Mouse (Mus musculus) embryonic facial prominence, embryonic 14.5 days (tissue): ENCODE measurements around the gene Tfe3. TPM values are rescaled to one million over a fixed set of nuclear protein-coding genes. Genes with fewer than 3 reads are reported as not detected.

Experiments used
- ATAC-seq: fragments of 200-750 bp; cut with Nextera tagmentation; 2 replicates; pipeline ENCODE4 v1.8.0; 2017; ENCODE audit warnings: low read depth, moderate number of reproducible peaks, moderate TSS enrichment
- DNase-seq: peaks from one replicate; pipeline ENCODE4 v3.0.0-alpha.2; 2015; ENCODE audit warnings: low spot score
- H3K27ac ChIP-seq: fragments of 300-500 bp; sonication (generic); replicated peaks from 2 replicates; pipeline ENCODE4 v1.5.1; 2014; ENCODE audit warnings: low read depth, mild to moderate bottlenecking, low read length, moderate library complexity
- H3K27me3 ChIP-seq: fragments of 300-500 bp; sonication (generic); replicated peaks from 2 replicates; pipeline ENCODE4 v1.6.1; 2014; ENCODE audit warnings: low read length; ENCODE audit not compliant: control insufficient read depth, insufficient read depth
- H3K36me3 ChIP-seq: fragments of 300-500 bp; sonication (generic); 2 replicates; pipeline ENCODE4 v1.6.1; 2014; ENCODE audit warnings: low read length, mixed read lengths; ENCODE audit not compliant: control insufficient read depth, insufficient read depth
- H3K4me1 ChIP-seq: fragments of 300-500 bp; sonication (generic); 2 replicates; pipeline ENCODE4 v1.6.1; 2014; ENCODE audit warnings: antibody characterized with exemption, low read length; ENCODE audit not compliant: control insufficient read depth, insufficient read depth
- H3K4me2 ChIP-seq: fragments of 300-500 bp; sonication (generic); 2 replicates; pipeline ENCODE4 v1.6.1; 2014; ENCODE audit warnings: low read depth, mild to moderate bottlenecking, low read length, moderate library complexity, mixed read lengths
- H3K4me3 ChIP-seq: fragments of 300-500 bp; sonication (generic); 2 replicates; pipeline ENCODE4 v1.5.1; 2014; ENCODE audit warnings: low read depth, mild to moderate bottlenecking, low read length
- H3K9ac ChIP-seq: fragments of 300-500 bp; sonication (generic); 2 replicates; pipeline ENCODE4 v1.6.1; 2014; ENCODE audit warnings: low read depth, mild to moderate bottlenecking, low read length, moderate library complexity, mixed read lengths
- H3K9me3 ChIP-seq: fragments of 300-500 bp; sonication (generic); 2 replicates; pipeline ENCODE4 v1.6.1; 2016; ENCODE audit warnings: low read length; ENCODE audit not compliant: control insufficient read depth
- WGBS: fragments of 180-500 bp; shearing (Covaris S2); extraction: QIAGEN DNeasy Blood & Tissue Kit; methylation state at CpG from one replicate; pipeline ENCODE4 v1.1.7; 2014; 5-methylcytosine and 5-hydroxymethylcytosine counted together
- polyA plus RNA-seq: library from polyadenylated mRNA; unstranded; fragments of >200 nt; fragmentation: Nextera tagmentation; extraction: Ambion mirVana; gene quantifications from 2 replicates; pipeline ENCODE4 v1.2.1, GENCODE M21; 2014

Tfe3 gene
- polyA plus RNA-seq, 1 experiment from 2014 or later: 19.5 TPM

DNA sequence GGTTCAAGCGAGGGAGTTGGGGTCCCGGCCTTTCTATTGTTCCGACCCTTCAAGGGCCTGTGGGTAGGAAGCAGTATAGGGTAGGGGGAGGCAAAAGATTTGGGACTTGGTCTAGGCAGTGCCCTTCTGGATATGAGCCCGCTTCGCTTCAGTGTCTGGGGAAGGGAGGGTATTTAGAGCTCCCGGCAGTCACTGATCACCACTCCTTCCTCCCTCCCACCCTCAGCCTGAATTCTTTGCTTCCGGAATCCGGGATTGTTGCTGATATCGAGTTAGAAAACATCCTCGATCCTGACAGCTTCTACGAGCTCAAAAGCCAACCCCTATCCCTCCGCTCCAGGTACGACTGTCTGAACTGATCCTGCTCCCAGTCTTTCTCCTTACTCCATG is 2.9 kb downstream of the Tfe3 start:
- Histone ChIP-seq H3K9ac (0 out of 2 replicates have a peak overlapping the region, but pooled peaks have one; percentile 27), H3K4me3 (peak overlapping the region; percentile 15), H3K27ac (no peak overlapping the region), H3K4me1 (peaks cover 8% of the 10 kb centered on the region; the same call in 1 of the 2 replicates), H3K36me3 (peaks cover 20% of the 10 kb centered on the region), H3K4me2 (peak overlapping the region; percentile 67), H3K9me3 (no peaks in the 10 kb centered on the region), H3K27me3 (no peaks in the 10 kb centered on the region)
- no peak for DNase-seq
- ATAC-seq: no peak
- WGBS: 28% methylated on average over 13 of the region's 13 CpGs

DNA sequence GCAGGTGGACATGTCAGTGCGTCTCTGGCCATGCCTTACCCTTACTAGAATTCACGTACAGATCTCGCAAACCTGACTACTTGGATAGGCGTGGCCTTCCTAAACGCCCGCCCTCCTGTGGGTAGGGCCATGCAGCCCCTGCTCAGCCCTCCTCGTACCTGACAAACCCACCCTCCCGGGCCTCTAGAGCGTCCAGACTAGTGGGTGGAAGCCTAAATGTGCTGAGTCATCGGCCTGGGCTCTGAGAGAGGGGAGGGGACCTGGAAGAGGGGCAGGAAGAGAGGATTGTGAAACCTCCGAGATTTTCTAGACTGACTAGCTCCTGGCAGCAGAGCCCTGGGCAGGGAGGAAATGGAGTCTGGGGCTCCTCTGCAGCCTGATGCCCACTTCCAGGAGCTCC is 3.4 kb downstream of the Tfe3 start:
- H3K9ac ChIP-seq: peak overlapping the region; percentile 27; the same call in 1 of the 2 replicates
- peak; percentile 43 for ATAC-seq
- H3K4me2 ChIP-seq: peak overlapping the region; percentile 67
- H3K36me3 ChIP-seq: peaks cover 24% of the 10 kb centered on the region
- DNase-seq: peak; percentile 81
- peaks cover 8% of the 10 kb centered on the region; the same call in 1 of the 2 replicates for H3K4me1 ChIP-seq
- H3K27ac ChIP-seq: no peak overlapping the region
- H3K9me3 ChIP-seq: no peaks in the 10 kb centered on the region
- H3K27me3 ChIP-seq: no peaks in the 10 kb centered on the region
- 31% methylated on average over 11 of the region's 11 CpGs for WGBS
- peak overlapping the region; percentile 15 for H3K4me3 ChIP-seq

DNA sequence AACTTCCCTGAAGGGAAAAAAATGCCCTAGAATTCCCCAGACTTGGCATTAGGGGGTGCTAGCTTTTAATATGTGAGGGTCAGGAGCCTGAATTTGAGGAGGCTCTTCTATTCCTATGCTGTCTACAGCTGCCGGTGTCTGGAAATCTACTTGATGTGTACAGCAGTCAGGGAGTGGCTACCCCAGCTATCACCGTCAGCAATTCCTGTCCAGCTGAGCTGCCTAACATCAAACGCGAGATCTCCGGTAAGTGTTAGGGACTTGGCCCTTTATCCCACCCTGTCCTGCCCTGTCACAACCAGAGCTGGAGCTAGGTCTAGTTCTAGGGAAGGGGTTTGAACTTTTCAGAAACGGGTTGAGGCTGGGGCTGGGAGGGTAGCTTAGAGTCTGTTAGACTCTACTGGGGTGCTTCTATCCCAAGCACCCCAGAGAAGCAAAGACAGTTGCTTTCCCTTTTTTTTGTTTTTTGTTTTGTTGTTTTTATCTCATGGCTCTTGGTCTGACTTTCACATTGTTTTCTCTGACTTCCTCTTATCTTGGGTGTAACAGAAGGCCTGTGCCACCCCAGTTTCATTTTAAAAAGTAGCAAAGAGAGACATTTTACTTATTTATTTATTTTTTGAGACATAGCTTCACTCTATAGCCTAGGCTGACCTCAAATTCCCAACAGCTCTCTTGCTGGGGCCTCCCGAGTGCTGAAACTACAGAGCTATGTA is 7.1 kb downstream of the Tfe3 start:
- no peak overlapping the region for H3K9ac ChIP-seq
- no peak overlapping the region for H3K27ac ChIP-seq
- no peak overlapping the region for H3K4me2 ChIP-seq
- H3K36me3 ChIP-seq: peaks cover 39% of the 10 kb centered on the region
- 92% methylated on average over 7 of the region's 7 CpGs for WGBS
- H3K9me3 ChIP-seq: no peaks in the 10 kb centered on the region
- H3K4me1 ChIP-seq: peaks cover 3% of the 10 kb centered on the region; the same call in 1 of the 2 replicates
- H3K27me3 ChIP-seq: no peaks in the 10 kb centered on the region
- no peak overlapping the region for H3K4me3 ChIP-seq
- ATAC-seq: no peak
- DNase-seq: no peak

DNA sequence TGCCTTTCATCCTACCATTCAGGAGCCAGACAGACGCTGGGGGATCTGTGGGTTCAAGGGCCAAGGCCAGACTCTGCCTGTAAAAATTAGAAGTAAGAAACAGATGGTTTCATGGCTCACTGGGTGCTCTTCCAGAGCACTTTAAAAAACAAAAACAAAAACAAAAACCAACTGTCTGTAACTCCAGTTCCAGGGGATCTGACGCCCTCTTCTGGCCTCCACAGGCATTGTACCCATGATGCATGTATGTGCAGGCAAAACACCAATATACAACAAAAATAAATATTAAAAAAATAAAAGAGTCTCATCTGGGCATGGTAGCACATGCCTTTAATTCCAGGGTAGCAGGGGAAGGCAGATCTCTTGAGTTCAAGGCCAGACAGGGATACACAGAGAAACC is 10.4 kb downstream of the Tfe3 start:
- Histone ChIP-seq H3K36me3 (peaks cover 25% of the 10 kb centered on the region), H3K27ac (no peak overlapping the region), H3K27me3 (no peaks in the 10 kb centered on the region), H3K9me3 (no peaks in the 10 kb centered on the region), H3K9ac (no peak overlapping the region), H3K4me2 (no peak overlapping the region), H3K4me1 (no peaks in the 10 kb centered on the region), H3K4me3 (no peak overlapping the region)
- WGBS: 55% methylated on average over 2 of the region's 2 CpGs
- DNase-seq (no peak), ATAC-seq (no peak)

DNA sequence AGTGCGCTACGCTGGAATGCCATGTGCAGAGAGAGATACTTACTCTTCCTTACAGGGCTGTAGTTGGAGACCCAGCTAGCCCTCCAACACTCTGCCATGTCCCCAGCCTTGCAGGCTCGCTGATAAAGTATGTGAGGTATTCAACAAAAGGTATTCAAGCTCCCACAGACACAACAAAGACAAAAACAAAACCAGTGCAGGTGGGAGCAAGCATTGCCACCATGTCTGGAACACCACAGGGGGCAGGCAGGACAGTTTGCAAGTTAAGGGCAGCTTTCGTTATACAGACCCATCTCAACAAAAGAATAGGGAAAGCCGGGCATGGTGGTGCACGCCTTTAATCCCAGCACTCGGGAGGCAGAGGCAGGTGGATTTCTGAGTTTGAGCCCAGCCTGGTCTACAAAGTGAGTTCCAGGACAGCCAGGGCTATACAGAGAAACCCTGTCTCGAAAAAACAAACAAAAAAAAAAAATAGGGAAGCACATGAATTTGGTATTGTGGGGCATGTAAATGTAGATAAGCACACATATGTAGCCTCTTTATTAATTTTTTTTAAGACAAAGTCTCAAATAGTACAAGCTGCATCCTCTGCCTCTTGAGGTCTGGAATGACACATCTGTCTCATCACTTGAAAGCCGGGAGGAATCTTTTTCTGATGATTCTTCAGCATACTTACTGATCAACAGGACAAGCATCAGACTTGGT is 13.3 kb downstream of the Tfe3 start:
- H3K27me3 ChIP-seq: no peaks in the 10 kb centered on the region
- H3K9me3 ChIP-seq: no peaks in the 10 kb centered on the region
- no peak for ATAC-seq
- no peak overlapping the region for H3K9ac ChIP-seq
- no peak overlapping the region for H3K4me3 ChIP-seq
- H3K4me2 ChIP-seq: no peak overlapping the region
- H3K36me3 ChIP-seq: peaks cover 16% of the 10 kb centered on the region
- WGBS: 75% methylated on average over 9 of the region's 9 CpGs
- H3K4me1 ChIP-seq: no peaks in the 10 kb centered on the region
- no peak for DNase-seq
- H3K27ac ChIP-seq: no peak overlapping the region

DNA sequence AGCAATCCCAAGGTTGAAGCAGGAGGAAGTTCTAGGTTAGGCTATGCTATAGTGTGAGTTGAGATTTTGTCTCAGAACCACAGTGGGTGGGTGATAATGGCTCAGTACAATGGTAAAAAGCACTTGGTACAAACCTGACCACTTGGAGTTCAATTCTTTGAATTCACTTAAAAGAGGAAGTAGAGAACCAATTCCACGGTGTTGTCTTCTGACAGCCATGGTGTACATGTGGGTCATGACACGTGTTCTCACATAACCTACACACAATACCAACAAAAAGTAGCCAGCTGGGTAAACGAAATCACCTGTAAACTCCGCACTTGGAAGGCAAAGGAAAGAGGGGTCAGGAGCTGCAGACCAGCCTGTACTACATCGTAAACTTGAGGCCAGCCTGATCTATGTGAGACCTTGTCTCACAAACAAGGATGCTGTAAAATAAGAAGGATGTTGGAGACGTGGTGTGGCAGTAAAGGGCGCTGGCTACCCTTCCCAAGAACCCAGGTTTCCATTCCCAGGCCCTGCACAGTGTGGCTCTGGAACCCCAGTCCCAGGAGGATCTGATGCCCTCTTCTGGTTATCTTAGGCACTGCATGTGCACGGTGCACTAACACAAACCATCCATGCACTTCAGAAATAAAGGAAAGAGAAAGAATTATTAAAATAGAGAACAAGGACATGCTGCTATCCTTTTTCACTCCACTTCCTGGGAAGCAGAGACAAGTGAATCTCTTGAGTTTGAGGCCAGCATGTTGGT is 14.1 kb downstream of the Tfe3 start:
- no peaks in the 10 kb centered on the region for H3K27me3 ChIP-seq
- no peak for DNase-seq
- H3K36me3 ChIP-seq: peaks cover 11% of the 10 kb centered on the region; the same call in 1 of the 2 replicates
- no peak overlapping the region for H3K9ac ChIP-seq
- WGBS: 54% methylated on average over 8 of the region's 8 CpGs
- H3K27ac ChIP-seq: no peak overlapping the region
- H3K9me3 ChIP-seq: no peaks in the 10 kb centered on the region
- no peaks in the 10 kb centered on the region for H3K4me1 ChIP-seq
- no peak overlapping the region for H3K4me2 ChIP-seq
- H3K4me3 ChIP-seq: no peak overlapping the region
- 0 out of 2 replicates have a peak, but pooled peaks have one; percentile 68 for ATAC-seq

DNA sequence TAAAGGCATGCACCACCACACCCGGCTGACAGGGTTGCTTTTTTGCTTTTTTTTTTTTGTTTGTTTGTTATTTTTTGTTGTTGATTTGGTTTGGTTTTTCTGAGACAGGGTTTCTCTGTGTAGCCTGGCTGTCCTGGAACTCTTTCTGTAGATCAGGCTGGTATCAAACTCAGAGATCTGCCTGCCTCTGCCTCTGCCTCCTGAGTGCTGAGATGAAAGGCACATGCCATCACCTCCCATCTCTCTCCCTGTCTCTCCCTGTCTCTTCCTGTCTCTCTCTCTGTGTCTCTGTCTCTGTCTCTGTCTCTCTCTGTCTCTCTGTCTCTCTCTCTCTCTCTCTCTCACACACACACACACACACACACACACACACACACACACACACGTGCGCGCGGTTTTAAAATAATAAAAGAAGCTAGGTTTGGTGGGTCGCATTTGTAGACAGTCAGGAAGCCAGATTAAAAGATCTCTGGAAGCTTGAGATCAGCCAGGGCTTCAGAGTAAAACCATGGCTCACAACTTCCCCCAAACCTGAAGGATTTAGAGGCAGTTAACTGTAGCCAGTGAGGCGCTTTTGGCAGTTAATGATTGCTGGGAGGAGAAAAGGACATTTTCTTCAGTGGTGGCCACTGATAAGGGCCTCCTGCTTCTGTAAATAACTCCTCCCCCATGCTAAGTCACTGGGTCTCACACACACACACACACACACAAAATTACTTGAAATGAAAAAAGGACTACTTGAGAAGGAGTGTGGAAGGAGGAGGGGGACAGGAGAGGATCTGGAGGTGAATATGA is 16.3 kb downstream of the Tfe3 start:
- 78% methylated on average over 6 of the region's 7 CpGs for WGBS
- Histone ChIP-seq H3K4me3 (no peak overlapping the region), H3K27ac (no peak overlapping the region), H3K4me1 (no peaks in the 10 kb centered on the region), H3K36me3 (peaks cover 3% of the 10 kb centered on the region; the same call in 1 of the 2 replicates), H3K9me3 (no peaks in the 10 kb centered on the region), H3K9ac (no peak overlapping the region), H3K27me3 (no peaks in the 10 kb centered on the region), H3K4me2 (no peak overlapping the region)
- no peak for ATAC-seq
- DNase-seq: no peak

DNA sequence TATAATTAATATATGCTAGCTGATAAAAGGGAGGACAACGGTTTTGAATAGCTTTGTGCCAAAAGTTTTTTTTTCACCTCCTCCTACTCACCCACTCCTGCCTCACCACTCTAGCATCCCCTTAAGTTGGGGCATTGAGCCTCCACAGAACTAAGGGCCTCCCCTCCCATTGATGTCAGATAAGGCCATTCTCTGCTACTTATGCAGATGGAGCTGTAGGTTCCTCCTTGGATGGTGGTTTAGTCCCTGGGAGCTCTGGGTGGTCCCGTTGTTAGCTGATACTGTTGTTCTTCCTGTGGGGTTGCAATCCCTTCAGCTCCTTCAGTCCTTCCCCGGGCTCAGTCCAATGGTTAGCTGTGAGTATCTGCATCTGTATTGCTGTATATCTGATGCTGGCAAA is 16.9 kb downstream of the Tfe3 start:
- ATAC-seq: no peak
- Histone ChIP-seq H3K27ac (no peak overlapping the region), H3K4me3 (no peak overlapping the region), H3K36me3 (no peaks in the 10 kb centered on the region), H3K4me2 (no peak overlapping the region), H3K9me3 (no peaks in the 10 kb centered on the region), H3K4me1 (no peaks in the 10 kb centered on the region), H3K27me3 (no peaks in the 10 kb centered on the region), H3K9ac (no peak overlapping the region)
- WGBS: 31% methylated on average over 3 of the region's 3 CpGs
- DNase-seq: no peak
